Mouse (Mus musculus) gastrocnemius, adult 8-10 months (tissue): ENCODE results near the gene Pou4f2. TPM values are rescaled to one million over a fixed set of nuclear protein-coding genes. Genes with fewer than 3 reads are reported as not detected.

ENCODE experiments used
- DNase-seq, 2 experiments: peaks; one replicate each; pipeline ENCODE4 v3.0.0; 2022; ENCODE audit warnings: low spot score in 2 of 2
- total RNA-seq, 4 experiments: library from RNA; stranded (reverse); gene quantifications; 2 replicates each; pipeline ENCODE4 v1.2.4; 2022

Gene Pou4f2
- total RNA-seq, 4 experiments from 2014 or later: not detected

DNA sequence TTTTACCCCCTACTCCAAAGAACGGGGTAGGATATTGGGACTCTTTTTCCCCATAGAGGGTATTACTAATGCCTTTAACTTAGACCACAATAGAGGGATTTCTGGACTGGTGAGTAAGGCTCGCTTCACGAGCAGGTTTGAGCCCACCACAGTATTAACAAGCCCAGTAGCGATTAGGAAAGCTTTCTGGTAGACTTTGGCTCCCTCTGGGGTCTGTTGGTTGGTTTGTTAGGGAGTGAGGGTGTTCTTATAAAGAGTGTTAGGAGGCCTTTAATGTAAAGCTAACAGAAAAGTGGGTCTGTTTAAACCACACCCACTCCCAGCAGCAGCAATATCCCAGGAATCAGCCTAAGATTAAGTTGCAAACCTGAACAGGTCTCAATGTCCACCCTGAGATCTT, 17.2 kb downstream of the Pou4f2 start:
- no peak for DNase-seq

DNA sequence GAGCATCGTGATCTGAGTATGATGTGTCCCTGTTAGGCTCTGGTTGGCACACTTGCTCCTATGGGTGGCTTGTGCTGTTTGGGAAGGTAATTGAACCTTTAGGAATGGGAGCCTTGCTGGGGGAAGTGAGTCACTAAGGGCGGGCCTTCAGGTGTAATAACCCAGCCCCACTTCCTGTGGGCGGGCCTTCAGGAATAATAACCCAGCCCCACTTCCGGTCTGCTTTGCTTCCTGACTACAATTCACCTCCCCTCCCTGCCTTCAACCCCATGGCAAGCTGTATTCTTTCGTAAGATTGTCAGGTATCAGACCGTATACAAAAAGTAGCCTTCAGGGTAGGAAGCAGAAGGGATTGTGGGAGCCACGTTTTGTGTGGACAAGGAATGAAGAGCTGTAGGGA, 45.7 kb downstream of the Pou4f2 start:
- no peak for DNase-seq

Other genes with a start within 250 kb of the Pou4f2 start
- gene Ttc29, start 223.3 kb downstream of the Pou4f2 start, total RNA-seq: not detected
- 10 to 100 TPM in 3 of 4 experiments, 1 to 10 TPM in 1; 8.7 to 12.7 (median 10.7) TPM for gene Rbmxl1, start 72.3 kb upstream of the Pou4f2 start, total RNA-seq
- gene Slc10a7, start 72.7 kb upstream of the Pou4f2 start, total RNA-seq: 1 to 10 TPM; 3.7 to 5.6 (median 4.4) TPM